Mouse (Mus musculus) cortical plate, adult 2 months (tissue): ENCODE results near the gene Vps39. TPM values are rescaled to one million over a fixed set of nuclear protein-coding genes. Genes with fewer than 3 reads are reported as not detected.

ENCODE experiments used
- H3K27ac ChIP-seq: fragments of 200-500 bp; 2 replicates; pipeline ENCODE4 v1.5.1; 2012; ENCODE audit warnings: low read length, control low read depth, inconsistent platforms; ENCODE audit not compliant: insufficient read depth
- H3K4me1 ChIP-seq: fragments of 200-500 bp; 2 replicates; pipeline ENCODE4 v1.6.1; 2011; ENCODE audit warnings: low read length; ENCODE audit not compliant: control insufficient read depth, insufficient read depth
- H3K4me3 ChIP-seq: fragments of 200-500 bp; 2 replicates; pipeline ENCODE4 v1.5.1; 2011; ENCODE audit warnings: mild to moderate bottlenecking, low read length, control low read depth; ENCODE audit not compliant: insufficient read depth
- CTCF ChIP-seq: fragments of 200-500 bp; IDR thresholded peaks from 2 replicates; pipeline ENCODE4 v1.5.1; 2011; ENCODE audit warnings: mild to moderate bottlenecking, control low read depth, low read length; ENCODE audit not compliant: insufficient read depth; ENCODE audit errors: extremely low read depth
- POLR2A ChIP-seq: fragments of 200-500 bp; IDR thresholded peaks from 2 replicates; pipeline ENCODE4 v1.6.1; 2011; ENCODE audit warnings: mild to moderate bottlenecking, low read length, control low read depth; ENCODE audit not compliant: insufficient read depth; ENCODE audit errors: extremely low read depth
- polyA plus RNA-seq: library from polyadenylated mRNA; depleted of rRNA; stranded (reverse); fragments of >200 nt; gene quantifications from 2 replicates; pipeline ENCODE4 v1.2.3, GENCODE M21; 2012

The Vps39 gene
- polyA plus RNA-seq, 1 experiment: 56.5 TPM

GRCm38 (mm10) chr2:120304113-120304512 is 48.8 kb downstream of the Vps39 start:
- Histone ChIP-seq H3K4me1 (no peaks in the 10 kb centered on the region), H3K4me3 (no peak overlapping the region), H3K27ac (no peak overlapping the region)
- TF ChIP-seq CTCF: no peak
- TF ChIP-seq POLR2A: no peak

GRCm38 (mm10) chr2:120301076-120301475 is 51.9 kb downstream of the Vps39 start:
- H3K4me1 ChIP-seq: no peaks in the 10 kb centered on the region
- TF ChIP-seq CTCF (no peak), POLR2A (no peak)
- H3K27ac ChIP-seq: no peak overlapping the region
- H3K4me3 ChIP-seq: no peak overlapping the region

- Histone ChIP-seq H3K27ac (no peak overlapping the region), H3K4me3 (no peak overlapping the region), H3K4me1 (no peaks in the 10 kb centered on the region)
- no peak for TF ChIP-seq POLR2A
- TF ChIP-seq CTCF: no peak
Observed at GRCm38 (mm10) chr2:120299866-120300265, 53.1 kb downstream of the Vps39 start.

DNA sequence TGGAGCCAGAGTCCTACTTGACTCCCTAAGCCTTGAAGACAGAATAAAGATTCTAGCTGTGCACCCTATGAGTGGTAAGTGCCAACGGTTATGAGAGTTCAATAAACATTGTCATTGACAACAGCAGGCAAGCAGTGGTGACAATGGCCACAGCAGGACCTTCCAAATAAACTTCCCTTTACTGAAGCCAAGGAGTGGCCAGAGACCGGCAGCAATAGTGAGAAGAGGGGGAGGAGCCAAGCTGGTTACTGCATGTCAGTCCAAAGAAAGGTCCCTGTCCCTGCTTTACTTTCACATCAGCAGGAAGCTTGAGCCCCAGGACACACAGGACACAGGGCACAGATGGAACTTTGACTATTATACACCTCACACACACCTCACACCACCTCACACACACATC is 56.8 kb downstream of the Vps39 start:
- Histone ChIP-seq H3K4me3 (no peak overlapping the region), H3K4me1 (no peaks in the 10 kb centered on the region), H3K27ac (no peak overlapping the region)
- TF ChIP-seq POLR2A (no peak), CTCF (no peak)

DNA sequence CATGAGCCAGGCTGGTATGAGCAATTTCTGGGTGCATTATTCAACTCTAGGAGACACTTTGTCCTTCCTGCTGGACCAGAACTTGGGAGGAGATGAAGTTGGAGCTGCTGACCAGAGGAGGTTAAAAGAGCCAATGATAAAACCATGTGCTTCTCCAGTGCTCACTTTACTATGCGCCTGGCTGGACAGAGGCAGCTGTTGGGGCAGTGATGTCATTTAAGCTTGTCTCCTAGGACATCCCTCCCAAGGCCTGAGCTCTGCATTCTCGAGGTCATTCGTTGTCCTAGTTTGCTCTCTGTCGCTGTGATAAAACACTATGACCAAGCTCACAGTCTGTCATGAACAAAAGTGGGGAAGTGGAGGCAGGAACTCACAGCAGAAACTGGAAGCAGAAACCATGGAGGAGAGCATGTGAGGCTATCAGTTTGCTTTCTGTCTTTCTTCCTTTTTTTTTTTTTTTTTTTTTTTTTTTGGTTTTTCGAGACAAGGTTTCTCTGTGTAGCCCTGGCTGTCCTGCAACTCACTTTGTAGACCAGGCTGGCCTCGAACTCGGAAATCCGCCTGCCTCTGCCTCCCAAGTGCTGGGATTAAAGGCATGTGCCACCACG is 61.4 kb downstream of the Vps39 start:
- Histone ChIP-seq H3K4me1 (no peaks in the 10 kb centered on the region), H3K27ac (no peak overlapping the region), H3K4me3 (no peak overlapping the region)
- no peak for TF ChIP-seq CTCF
- TF ChIP-seq POLR2A: no peak

- TF ChIP-seq POLR2A: no peak
- no peak for TF ChIP-seq CTCF
Observed at GRCm38 (mm10) chr2:120288995-120289394, 63.9 kb downstream of the Vps39 start, which contains the start of gene Pla2g4d. TSS of gene Pla2g4d (minus strand) at chr2:120289197.

GRCm38 (mm10) chr2:120288401-120288800 is 64.5 kb downstream of the Vps39 start:
- Histone ChIP-seq H3K27ac (no peak overlapping the region), H3K4me1 (no peaks in the 10 kb centered on the region), H3K4me3 (no peak overlapping the region)
- TF ChIP-seq CTCF: no peak
- no peak for TF ChIP-seq POLR2A

More at GRCm38 (mm10) chr2:120288995-120289394, 63.9 kb downstream of the Vps39 start, which contains the start of gene Pla2g4d:
- Histone ChIP-seq H3K4me3 (no peak within 1 kb of the TSS), H3K27ac (no peak within 1 kb of the TSS), H3K4me1 (no peaks in the 10 kb centered on the region)

DNA sequence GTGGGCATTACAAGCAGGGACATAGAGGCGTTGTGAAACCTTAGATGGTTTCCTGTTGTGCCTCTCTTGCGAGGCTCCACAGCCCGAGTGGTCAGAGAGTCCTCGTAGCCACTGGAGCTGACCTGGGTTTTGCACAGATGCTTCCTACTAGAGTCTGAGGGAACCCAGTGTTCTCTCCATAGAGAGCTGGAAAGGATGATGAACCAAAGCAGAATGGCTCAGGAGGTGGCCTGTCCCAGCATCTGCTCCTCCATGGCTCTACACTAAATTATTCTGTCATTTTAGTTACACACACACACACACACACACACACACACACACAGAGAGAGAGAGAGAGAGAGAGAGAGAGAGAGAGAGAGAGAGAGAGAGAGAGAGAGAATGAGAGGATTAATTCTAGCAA is 67.3 kb downstream of the Vps39 start:
- Histone ChIP-seq H3K4me1 (no peaks in the 10 kb centered on the region), H3K4me3 (no peak overlapping the region), H3K27ac (no peak overlapping the region)
- TF ChIP-seq CTCF (no peak), POLR2A (no peak)

GRCm38 (mm10) chr2:120284705-120285104 is 68.2 kb downstream of the Vps39 start:
- H3K27ac ChIP-seq: no peak overlapping the region
- no peaks in the 10 kb centered on the region for H3K4me1 ChIP-seq
- no peak overlapping the region for H3K4me3 ChIP-seq
- TF ChIP-seq POLR2A (no peak), CTCF (no peak)

GRCm38 (mm10) chr2:120284094-120284493 is 68.8 kb downstream of the Vps39 start:
- Histone ChIP-seq H3K27ac (no peak overlapping the region), H3K4me1 (no peaks in the 10 kb centered on the region), H3K4me3 (no peak overlapping the region)
- TF ChIP-seq CTCF (no peak), POLR2A (no peak)

- H3K4me1 ChIP-seq: no peaks in the 10 kb centered on the region
- no peak for TF ChIP-seq CTCF
- TF ChIP-seq POLR2A: no peak
- H3K27ac ChIP-seq: no peak overlapping the region
- no peak overlapping the region for H3K4me3 ChIP-seq
Observed at GRCm38 (mm10) chr2:120283550-120283949, 69.4 kb downstream of the Vps39 start.
